Mouse (Mus musculus) A20 (cell line): Measurements from ENCODE around the gene B4galt4.
"Not testable (repeated sequence)": the region's sequence is repeated elsewhere in the genome, so short reads cannot be mapped to it uniquely, and the experiment has no call there.

Experiments used
- DNase-seq: peaks from one replicate; pipeline ENCODE4 v3.0.0-alpha.2; 2011; ENCODE audit warnings: low read depth, low spot score

Gene B4galt4

GRCm38 (mm10) chr16:38742113-38742658 lies at the start of gene B4galt4:
Gene B4galt4 (plus strand): TSS chr16:38742264.
- DNase-seq, result no peak

GRCm38 (mm10) chr16:38694906-38695540 lies 47.0 kb upstream of the B4galt4 start:
- DNase-seq, result no peak

DNA sequence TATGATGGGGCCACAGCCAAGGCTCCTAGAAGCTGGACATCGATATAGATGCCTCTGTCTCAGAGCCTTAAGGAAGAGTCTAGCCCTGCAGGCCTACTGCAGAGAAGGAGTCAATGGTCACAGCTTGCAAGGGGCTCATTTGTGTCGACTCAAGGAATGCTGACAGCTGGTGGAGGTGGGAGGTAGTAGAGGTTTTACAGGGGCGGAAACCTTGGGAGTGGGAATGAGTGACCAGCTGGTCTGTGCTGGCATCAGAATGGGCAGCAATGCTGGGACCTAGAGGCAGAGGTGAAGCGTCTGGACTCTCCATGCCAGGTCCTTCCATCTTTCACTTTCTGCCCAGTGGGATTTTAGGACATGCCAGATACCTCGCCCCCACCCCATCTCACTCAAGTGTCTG lies 46.5 kb upstream of the B4galt4 start:
- no peak for DNase-seq

- DNase-seq, result no peak
Observed at GRCm38 (mm10) chr16:38697611-38698010, 44.5 kb upstream of the B4galt4 start.

DNA sequence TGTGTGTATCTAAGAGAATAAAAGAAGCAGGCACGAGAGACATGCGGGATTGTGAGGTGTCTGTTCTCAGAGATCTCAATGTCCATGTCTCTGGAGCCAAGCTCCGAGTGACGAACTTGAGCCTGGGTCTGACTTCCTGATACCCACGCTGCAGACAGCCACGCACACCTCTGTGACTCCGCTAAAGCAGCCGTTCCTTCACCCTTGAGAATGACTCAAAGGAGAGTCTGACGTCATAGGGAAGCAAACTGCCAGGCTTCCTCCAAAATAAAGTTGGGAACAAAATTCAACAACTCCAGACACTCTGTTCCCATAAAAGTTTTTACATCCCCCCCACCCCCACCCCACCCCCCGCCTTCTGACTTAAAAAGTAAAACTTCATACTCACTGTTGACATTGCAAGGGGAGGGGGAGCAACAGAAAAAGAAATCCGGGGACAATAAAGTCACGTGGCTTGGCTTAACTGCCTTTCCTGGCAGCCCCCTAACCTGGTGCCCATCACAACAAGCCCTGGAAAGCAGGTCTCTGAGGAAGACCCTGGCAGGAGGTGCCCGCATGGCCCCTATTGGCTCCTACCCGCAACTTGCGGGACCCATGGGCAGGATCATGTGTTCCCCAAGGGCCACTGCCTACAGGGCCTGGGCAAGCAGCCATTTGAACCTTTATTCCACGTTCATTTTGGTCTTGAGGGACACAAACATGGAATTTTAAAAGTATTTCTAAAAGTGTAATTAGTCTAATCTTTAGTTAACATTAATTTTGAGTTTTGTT lies 41.5 kb upstream of the B4galt4 start:
- DNase-seq, result no peak

DNA sequence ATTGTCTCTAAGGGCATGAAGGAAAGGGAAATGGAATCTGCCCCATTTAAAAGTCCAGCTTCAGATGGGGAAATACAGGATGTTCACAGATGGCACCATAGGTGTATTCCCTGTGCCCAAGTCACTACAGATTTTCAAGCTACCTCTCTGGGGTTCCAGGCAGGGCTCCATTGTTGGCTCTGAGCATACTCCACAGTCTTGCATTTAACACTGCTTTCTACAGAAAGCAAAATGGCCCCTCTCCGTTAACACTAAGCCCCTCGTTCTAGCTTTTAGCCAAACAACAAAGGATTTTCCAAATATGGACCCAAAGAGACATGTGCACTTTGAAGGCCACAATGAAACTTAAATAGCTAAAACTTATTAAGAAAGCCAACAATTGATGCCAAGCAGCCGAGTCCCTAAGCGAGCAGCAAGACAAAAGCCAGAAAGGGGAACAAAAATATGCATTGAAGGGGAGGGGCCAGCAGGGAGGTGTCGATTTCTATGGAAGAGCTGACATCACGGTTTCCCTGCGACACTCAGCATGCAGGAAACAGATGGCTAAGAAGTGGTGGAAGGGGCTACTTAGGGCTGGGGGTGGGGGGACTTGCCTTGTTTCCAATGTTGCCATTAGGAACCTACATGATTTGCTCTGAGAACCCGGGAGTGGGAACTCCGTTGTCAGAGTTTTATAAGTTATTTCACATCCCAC lies 40.4 kb upstream of the B4galt4 start:
- no peak for DNase-seq

- DNase-seq, result no peak
Observed at GRCm38 (mm10) chr16:38702316-38702715, 39.7 kb upstream of the B4galt4 start.

- DNase-seq, result no peak
Observed at GRCm38 (mm10) chr16:38703501-38703900, 38.6 kb upstream of the B4galt4 start.

DNA sequence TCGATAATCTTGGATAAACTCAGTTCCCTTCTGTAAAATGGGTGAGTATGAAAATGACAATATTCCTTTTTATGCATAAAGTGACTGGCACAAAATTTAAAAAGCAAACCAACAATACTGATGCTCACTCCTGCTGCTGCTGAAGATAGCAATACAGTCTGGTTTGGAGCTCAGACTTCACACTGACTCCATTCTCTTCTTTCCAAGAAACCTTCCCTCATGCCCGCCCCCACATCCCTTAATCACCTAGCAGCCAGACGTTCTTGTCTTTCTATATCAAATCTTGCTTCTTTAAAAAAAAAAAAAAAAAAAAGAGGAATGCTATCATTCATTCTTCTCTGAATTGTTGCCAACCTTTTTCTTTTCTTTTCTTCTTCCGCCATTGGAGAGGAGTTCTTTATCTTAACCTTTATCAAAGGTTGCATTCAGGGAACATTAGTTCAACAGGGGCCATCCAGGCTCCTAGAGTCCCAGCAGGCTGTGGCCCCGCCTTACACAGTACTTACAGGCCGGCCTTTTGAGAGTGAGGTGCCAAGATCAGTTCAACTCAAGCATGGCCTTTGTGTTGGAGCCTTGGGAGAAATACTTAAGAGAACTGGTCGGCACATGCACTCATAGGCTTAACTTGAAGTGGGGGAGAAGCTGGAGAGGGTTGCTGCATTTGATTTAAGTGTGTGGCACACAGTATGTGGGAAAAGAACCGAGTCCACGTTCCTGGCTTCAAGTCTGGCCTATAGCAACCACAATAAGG lies 36.4 kb upstream of the B4galt4 start:
- no peak for DNase-seq

DNA sequence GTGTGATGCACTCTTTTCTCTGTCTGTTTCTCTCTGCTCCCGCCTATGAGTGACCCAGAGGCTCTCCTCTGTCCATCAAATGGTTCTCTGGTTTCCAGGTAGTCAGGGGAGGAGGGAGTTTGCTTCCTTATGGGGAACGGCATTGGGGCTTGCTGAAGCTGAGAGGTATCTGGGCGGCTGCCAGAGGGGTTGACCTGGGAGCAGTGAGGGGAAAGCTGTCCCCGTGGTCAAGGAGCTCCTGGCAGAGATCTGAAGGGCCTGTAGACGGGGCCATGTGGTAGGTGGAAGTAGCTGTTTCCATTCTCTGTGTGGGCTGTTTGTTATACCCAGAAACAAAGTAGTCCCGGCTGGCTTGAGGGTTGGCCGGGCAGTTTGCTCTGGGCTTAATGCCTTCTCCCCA lies 35.3 kb upstream of the B4galt4 start:
- DNase-seq, result no peak

DNA sequence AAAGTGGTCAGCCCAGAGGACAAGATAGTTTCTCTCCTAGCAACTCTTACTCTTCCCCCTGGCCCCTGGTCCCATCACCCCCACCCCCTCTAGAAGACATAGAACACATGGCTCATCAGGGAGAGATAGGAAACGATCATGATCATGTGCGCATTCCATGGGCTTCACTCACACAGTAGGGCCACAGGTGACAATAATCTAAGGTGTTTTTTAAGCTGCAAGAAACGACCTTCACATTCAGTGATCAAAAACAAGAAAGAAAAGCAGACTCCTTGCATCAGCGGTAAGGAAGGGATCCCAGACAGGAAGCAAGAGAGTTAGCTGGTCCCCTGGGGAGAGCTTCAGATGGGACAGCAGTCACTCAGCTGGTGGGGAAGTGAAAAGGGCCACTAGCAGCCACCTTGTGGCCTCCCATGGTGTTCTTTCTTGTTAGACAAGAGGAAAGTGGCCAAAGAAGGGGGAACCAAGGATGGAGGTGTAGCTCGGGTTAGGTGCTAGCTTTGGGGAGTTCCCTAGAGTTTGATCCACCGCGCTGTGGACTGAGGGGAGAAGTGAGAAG lies 33.0 kb upstream of the B4galt4 start:
- peak; percentile 50 for DNase-seq

DNA sequence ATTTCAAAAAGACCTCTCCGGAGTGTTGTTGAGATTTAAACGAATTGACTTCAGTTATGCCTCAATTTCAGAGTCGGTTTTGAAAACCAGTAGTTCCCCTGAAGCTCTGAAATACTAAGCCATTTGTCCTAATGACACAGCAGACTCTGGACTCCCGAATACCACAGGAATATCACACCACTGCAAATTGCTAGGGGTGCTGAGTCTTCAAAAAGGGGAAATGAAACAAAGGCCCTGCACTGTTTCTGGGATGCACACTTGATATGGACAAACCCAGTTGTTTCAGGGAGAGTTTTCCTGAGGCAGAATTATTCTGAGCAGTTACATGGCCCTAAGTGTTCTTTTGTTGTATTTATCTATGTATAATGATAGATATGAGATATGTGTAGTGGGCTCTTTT lies 30.8 kb upstream of the B4galt4 start:
- peak; percentile 24 for DNase-seq

DNA sequence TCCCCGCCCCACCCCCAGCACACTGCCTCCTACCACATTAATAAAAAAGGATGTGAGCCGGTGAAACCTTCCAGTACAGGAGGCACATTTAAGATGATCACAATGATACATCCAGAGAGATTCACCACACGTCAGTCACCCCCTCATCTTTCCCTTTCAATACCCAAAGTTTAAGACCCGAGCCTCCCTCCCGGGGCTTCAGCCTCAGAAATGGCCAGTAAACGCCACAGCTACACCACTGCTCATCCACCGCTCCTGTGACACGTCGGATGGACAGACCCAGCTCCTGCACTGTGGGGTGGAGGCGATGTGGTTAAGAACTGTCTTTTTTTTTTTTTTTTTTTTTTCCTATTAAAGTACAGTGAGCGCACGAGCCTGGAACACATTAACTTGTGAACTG lies 30.0 kb upstream of the B4galt4 start:
- DNase-seq, result no peak

DNA sequence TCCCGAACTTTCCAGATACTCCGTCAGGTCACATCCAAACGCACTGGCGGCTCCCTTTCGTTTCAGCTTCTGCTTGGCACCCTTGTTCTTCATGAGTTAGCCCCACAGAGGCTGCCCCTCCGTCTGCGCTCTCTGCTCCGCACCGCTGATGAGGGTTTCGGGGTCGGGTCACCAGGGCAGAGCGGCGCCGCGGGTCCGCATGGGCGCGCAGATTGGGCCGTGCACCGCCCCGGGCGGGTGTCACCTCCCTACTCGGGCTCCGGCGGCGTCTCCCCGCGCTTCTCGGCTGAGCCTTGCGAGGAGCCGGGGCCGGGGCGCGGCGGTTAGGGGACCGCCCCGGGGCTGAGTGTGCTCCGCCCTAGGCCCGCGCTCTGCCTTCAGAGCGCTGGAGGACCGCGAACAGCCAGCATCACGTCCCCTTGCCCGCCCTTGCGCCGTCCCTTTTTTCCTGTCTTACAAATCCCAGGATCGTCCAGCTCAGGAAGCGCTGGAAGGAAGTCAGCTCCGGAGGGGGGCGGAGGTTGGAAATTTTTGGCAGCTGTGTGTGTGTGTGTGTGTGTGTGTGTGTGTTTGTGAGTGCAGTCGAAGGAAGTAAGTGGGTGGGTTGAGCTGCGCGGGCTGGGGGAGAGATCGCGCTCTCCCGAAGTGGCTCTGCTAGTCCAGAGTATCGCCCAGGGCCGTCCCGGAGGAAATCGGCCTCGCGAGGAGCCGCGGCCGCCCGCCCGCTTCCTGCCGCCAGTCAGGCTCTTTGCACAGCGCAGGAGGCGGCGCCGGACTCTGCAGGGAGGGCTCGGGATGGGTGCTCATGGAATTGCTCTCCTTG lies 29.3 kb upstream of the B4galt4 start, which contains the start of gene Arhgap31:
TSS of gene Arhgap31 (minus strand) at position 694 of the 823 bp plus-strand sequence.
- no peak for DNase-seq

DNA sequence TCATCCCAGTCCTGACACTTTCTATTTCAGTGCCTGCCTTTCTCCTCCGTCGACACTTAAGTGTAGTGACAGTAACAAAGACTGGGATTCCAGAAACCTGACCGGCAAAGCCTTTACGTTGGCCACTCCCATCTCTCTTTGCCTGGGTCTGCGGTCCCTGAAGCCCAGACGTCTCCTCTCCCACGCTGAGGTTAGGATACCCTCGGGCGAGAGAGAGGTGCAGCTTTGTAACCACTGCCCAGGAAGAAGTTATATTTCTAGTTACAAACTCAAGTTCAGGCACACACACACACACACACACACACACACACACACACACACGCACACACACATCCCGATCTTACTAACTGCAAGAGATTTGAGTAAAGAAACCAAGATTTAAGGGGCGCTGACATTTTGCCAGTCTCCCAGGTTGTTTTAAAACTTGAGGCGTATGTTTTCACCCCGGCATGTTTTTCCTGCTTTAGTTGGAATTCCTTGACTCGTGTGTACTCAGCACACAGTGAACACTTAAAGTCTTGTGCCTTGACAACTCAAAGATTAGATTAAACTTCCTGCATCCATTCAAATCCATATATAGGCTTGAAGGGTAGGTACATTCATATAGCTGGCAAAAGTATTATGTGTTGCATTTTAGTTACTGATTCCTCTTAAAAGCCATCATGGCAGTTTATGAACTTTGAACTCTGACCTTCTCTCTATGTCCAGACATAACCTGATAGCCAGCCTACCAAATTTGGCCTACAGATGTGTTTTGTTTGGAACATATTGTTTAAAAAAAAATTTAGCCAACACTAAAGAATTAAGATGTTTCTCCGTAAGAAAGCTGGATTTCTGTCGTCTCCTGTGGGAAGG lies 28.4 kb upstream of the B4galt4 start:
- DNase-seq, result no peak

- DNase-seq, result not testable (repeated sequence)
Observed at GRCm38 (mm10) chr16:38714259-38714526, 27.9 kb upstream of the B4galt4 start.

- no peak for DNase-seq
Observed at GRCm38 (mm10) chr16:38721377-38721776, 20.7 kb upstream of the B4galt4 start.

GRCm38 (mm10) chr16:38724256-38724655 lies 17.8 kb upstream of the B4galt4 start:
- no peak for DNase-seq

DNA sequence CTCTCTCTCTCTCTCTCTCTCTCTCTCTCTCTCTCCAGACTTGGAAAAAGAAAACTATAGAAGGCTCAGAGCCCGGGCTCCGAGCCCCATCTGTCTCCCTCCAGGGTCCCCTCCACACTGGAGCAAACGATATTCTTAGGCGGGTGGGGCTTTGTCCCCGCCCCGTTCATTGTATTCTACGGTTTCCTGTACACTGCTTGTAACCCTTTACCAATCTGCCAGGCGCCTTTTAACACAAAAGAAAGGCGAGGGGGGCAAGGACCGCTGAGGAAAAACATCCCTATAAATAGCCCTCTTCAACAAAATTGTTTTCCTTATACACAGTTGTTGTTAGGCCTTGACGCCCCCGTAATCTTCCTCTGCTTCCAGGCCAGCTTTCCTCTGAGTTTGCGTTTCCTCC lies 17.1 kb upstream of the B4galt4 start:
- no peak for DNase-seq
